Mouse (Mus musculus): Measurements from ENCODE around the gene Etl4.

- TF ChIP-seq ZMIZ1 (IDR thresholded peaks at IDR 0.05; ENCODE audit: low read depth, low read length) (no peak), POLR2A (IDR thresholded peaks at IDR 0.05; ENCODE audit: control insufficient read depth in 1 of 2, insufficient read depth in 1 of 2, low read depth in 1 of 2, low read length in 2 of 2, poor library complexity in 1 of 2) (no peak), MYC (IDR thresholded peaks at IDR 0.05; ENCODE audit: low read depth, low read length) (no peak)
These were observed 762.7 kb downstream of the Etl4 start for GRCm38 (mm10) chr2:20672281-20672680.
